Mouse (Mus musculus) MEL (cell line): ENCODE measurements at regions not wholly inside any gene's neighbourhood (a gene's known extent, or its start where the extent isn't known, plus 50 kb on each side); places are given as distances from the start of the nearest gene placed in this dataset.

Experiments used
- EP300 ChIP-seq, 2 experiments: IDR thresholded peaks; 2 replicates each; pipeline ENCODE4 v1.6.1; 2011; ENCODE audit warnings: improper control_type of control experiment in 2 of 2, low read length in 2 of 2, low read depth in 1 of 2, mild to moderate bottlenecking in 1 of 2
- POLR2A ChIP-seq, 2 experiments: IDR thresholded peaks; 2 replicates each; pipeline ENCODE4 v1.6.1; 2011 to 2012; ENCODE audit warnings: low read length in 2 of 2, mild to moderate bottlenecking in 2 of 2, control low read depth in 1 of 2, improper control_type of control experiment in 1 of 2, low read depth in 1 of 2, moderate library complexity in 1 of 2; ENCODE audit not compliant: control insufficient read depth in 1 of 2, insufficient read depth in 1 of 2, poor library complexity in 1 of 2

DNA sequence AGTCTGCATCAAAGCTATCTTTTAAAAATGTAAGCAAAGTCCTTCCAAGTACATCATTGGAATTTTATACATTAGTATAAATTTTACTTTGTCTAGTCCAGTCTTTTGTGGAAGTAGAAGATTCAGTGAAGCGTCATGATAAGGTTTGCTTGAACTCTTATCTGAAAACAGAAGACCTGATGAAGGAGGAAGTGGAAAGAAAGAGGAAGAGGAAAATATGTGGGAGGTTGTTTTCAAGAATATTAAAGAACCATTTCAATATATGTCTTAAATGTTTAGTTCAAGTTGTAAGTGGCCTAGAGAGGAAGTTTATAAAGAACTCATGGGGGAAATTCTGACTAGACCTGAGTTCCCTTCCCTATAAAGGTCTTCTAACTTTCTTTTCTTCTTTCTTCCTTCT is 462.3 kb upstream of the Mef2c start:
- TF ChIP-seq EP300 (IDR thresholded peaks at IDR 0.05; ENCODE audit: low read depth in 1 of 2, low read length in 2 of 2) (peak; percentile 95 to 100), POLR2A (IDR thresholded peaks at IDR 0.05; ENCODE audit: control insufficient read depth in 1 of 2, insufficient read depth in 1 of 2, low read depth in 1 of 2, low read length in 2 of 2, poor library complexity in 1 of 2) (no peak)
